Mouse (Mus musculus): ENCODE measurements around the gene Cd180.

DNA sequence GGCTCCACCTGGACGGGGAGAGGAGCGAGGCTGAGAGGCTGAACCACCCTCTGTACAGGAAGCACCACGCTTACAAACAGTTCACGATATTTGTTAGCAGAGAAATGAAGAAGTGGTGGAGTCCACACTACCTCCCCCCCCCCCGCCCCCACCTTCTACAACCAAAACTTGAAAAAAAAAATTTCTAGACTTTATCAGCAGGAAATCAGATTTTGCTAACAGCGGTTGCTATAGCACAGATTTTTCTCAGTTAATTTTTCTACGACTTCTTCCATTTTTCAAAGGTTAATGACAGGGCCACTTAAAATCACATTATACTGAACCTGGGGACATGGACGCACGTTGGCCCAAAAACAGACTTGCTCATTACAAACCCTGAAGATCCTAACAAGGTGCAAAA lies 68.1 kb downstream of the Cd180 start:
- no peak for TF ChIP-seq CTCF (IDR thresholded peaks at IDR 0.05; ENCODE audit: low read depth)
- TF ChIP-seq EP300 (optimal IDR thresholded peaks at IDR 0.05), result no peak

Data from stomach, postnatal 0 days (tissue).